Mouse (Mus musculus): ENCODE measurements around the gene Nupl1. TPM values are rescaled to one million over a fixed set of nuclear protein-coding genes. Genes with fewer than 3 reads are reported as not detected.

Nupl1 gene
- polyA plus RNA-seq, 1 experiment from 2014 or later: not detected

DNA sequence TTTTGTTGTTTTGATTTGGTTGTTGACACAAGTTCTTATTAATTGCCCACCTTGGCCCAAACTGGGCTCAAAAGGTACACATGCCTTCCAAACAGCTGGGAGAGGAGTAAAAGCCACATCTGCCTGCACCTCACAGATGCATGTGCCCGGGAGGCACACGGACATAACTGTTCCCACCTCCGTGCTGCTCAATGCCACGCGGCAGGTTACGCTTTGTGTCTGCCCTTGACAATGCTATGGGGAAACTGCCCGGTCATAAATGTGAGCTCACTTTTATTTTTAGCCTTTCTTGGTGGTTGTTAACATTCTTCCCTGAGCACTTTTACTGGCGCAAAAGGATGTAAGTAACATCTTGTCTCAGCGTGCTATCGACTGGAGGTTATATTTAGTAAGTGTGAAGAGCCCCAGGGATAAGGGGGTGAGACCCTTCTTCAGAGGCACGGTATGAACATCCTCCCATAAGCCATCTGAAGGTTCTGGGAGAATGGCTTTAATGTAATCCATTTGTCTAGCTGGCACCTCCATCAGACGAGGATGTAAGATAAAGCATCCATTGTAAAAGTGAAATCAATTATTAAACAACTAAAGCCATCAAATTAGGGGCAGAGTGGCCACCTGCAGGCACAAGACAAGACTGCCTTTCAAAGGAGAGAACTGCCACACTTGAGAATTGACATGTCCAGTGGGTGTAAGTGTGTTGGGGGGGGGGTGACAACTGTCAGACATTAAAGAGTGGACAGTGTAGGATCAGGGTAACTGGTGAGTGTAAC is 78.8 kb downstream of the Nupl1 start:
- Histone ChIP-seq H3K27me3 (ENCODE audit: insufficient read depth, low read length) (peaks cover 28% of the 10 kb centered on the region), H3K36me3 (ENCODE audit: insufficient read depth, low read length) (no peaks in the 10 kb centered on the region), H3K4me1 (ENCODE audit: insufficient read depth, low read length) (0 out of 2 replicates have a peak, but pooled peaks cover under 1% of the 10 kb centered on the region), H3K9me3 (ENCODE audit: low read length) (no peaks in the 10 kb centered on the region), H3K4me2 (replicated peaks; ENCODE audit: low read depth, low read length) (no peak overlapping the region), H3K9ac (replicated peaks; ENCODE audit: low read length) (no peak overlapping the region), H3K4me3 (ENCODE audit: low read length) (no peak overlapping the region), H3K27ac (ENCODE audit: low read length) (no peak overlapping the region)
- no peak for ATAC-seq (ENCODE audit: low FRiP score, low TSS enrichment)
- 60% methylated on average over 12 of the region's 12 CpGs for WGBS

DNA sequence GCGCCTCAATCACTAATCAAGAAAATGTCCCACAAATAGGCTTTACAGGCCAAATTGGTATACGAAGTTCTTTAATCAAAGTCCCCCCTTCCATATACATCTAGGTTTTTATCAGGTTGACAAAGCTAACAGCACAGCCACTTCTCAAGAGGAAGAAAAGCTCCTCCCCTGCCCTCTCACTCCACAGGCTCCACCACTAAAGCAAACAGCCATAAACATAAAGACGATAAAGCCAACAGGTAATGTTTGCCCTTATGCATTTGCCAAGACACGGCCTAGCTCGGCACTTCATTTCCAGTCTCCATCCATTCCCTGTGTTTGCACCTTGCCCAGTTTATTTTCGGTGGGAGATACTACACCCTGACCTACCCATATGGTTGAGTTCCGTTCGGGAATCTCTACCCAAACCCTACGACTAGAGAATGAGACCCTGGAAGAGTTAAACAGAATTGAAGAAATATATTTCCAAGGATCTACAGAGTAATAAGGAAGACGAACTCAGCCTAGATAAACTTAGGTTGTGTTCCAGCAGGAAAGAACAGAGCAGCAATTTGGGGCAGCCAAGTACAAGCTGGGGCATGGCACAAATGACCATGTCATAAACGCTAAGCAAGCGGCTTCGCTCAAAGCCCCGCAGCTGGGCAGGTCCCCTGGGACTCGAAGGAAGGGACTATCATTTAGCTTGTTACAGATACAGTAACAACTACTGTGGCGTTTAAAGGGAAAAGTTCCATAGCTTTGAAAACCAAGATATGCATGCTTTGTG is 80.2 kb downstream of the Nupl1 start:
- no peak overlapping the region for H3K27ac ChIP-seq (ENCODE audit: low read length)
- peaks cover 18% of the 10 kb centered on the region for H3K27me3 ChIP-seq (ENCODE audit: insufficient read depth, low read length)
- no peaks in the 10 kb centered on the region for H3K36me3 ChIP-seq (ENCODE audit: insufficient read depth, low read length)
- no peaks in the 10 kb centered on the region for H3K9me3 ChIP-seq (ENCODE audit: low read length)
- no peak overlapping the region for H3K4me2 ChIP-seq (replicated peaks; ENCODE audit: low read depth, low read length)
- no peak overlapping the region for H3K4me3 ChIP-seq (ENCODE audit: low read length)
- H3K9ac ChIP-seq (replicated peaks; ENCODE audit: low read length): no peak overlapping the region
- ATAC-seq (ENCODE audit: low FRiP score, low TSS enrichment): no peak
- 57% methylated on average over 16 of the region's 16 CpGs for WGBS
- no peaks in the 10 kb centered on the region for H3K4me1 ChIP-seq (ENCODE audit: insufficient read depth, low read length)

DNA sequence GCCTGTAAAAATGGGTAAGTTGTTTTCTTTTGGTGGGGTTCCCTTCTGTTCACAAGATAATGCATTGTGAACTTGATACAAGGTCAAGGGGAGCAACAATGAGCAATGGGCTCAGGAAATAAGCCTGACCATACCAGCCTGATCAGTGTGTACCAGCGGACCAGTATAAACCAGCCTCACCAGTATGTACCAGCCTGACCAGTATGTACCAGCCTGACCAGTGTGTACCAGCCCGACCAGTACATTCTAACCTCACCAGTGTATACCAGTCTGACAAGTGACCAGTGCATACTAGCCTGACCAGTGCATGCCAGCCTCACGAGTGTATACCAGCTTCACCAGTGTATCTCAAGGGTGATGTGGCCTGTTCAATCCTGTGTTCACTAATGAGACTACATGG is 87.9 kb downstream of the Nupl1 start:
- no peaks in the 10 kb centered on the region for H3K36me3 ChIP-seq (ENCODE audit: insufficient read depth, low read length)
- no peak overlapping the region for H3K4me3 ChIP-seq (ENCODE audit: low read length)
- H3K9ac ChIP-seq (replicated peaks; ENCODE audit: low read length): no peak overlapping the region
- no peak overlapping the region for H3K27ac ChIP-seq (ENCODE audit: low read length)
- no peaks in the 10 kb centered on the region for H3K9me3 ChIP-seq (ENCODE audit: low read length)
- WGBS: 92% methylated on average over 3 of the region's 3 CpGs
- H3K4me1 ChIP-seq (ENCODE audit: insufficient read depth, low read length): no peaks in the 10 kb centered on the region
- no peak; the same call in 1 of the 2 replicates for ATAC-seq (ENCODE audit: low FRiP score, low TSS enrichment)
- no peak overlapping the region for H3K4me2 ChIP-seq (replicated peaks; ENCODE audit: low read depth, low read length)
- H3K27me3 ChIP-seq (ENCODE audit: insufficient read depth, low read length): no peaks in the 10 kb centered on the region

DNA sequence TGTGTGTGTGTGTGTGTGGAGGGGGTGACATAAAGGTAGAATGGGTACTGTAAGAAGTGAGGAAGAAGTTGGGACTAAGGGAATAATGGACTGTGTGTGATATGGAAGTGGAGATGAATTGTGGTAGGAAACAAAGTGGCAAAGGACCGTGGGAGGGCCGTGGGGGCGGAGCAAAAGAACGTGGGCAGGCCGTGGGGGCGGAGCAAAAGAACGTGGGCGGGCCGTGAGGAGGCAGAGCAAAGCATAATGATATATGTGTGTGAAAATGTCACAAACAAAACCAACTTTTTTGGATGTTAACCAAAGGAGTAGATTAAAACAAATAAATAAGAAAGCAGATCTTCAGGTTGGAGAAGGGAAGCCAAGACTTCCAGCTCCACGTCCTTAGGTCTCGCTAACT is 98.9 kb downstream of the Nupl1 start:
- no peak overlapping the region for H3K27ac ChIP-seq (ENCODE audit: low read length)
- no peaks in the 10 kb centered on the region for H3K27me3 ChIP-seq (ENCODE audit: insufficient read depth, low read length)
- H3K4me2 ChIP-seq (replicated peaks; ENCODE audit: low read depth, low read length): no peak overlapping the region
- H3K9ac ChIP-seq (replicated peaks; ENCODE audit: low read length): no peak overlapping the region
- H3K9me3 ChIP-seq (ENCODE audit: low read length): no peaks in the 10 kb centered on the region
- WGBS: 83% methylated on average over 11 of the region's 11 CpGs
- H3K4me3 ChIP-seq (ENCODE audit: low read length): no peak overlapping the region
- no peaks in the 10 kb centered on the region for H3K36me3 ChIP-seq (ENCODE audit: insufficient read depth, low read length)
- H3K4me1 ChIP-seq (ENCODE audit: insufficient read depth, low read length): no peaks in the 10 kb centered on the region
- ATAC-seq (ENCODE audit: low FRiP score, low TSS enrichment): no peak

DNA sequence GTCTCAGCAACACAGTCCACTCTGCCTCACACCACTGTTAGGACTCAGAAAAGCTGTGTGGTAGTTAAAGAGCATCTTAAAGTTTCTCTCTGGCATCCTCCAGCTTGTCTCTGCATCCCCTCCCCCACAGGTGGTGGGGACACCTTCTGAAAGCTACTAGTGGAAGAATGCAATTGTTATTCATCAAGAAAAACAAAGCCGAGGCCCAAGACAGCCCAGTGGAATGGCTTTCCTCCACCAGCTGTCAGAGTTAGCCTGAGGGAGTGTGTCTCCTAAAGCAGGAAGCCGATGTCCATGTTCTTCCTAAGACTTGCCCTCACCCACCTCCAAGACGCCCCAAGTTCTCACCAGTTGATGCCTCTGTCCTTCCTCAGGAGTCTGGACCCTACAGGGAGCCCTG is 102.3 kb downstream of the Nupl1 start:
- Histone ChIP-seq H3K27me3 (ENCODE audit: insufficient read depth, low read length) (no peaks in the 10 kb centered on the region), H3K27ac (ENCODE audit: low read length) (no peak overlapping the region), H3K4me3 (ENCODE audit: low read length) (no peak overlapping the region), H3K9me3 (ENCODE audit: low read length) (no peaks in the 10 kb centered on the region), H3K4me1 (ENCODE audit: insufficient read depth, low read length) (no peaks in the 10 kb centered on the region), H3K36me3 (ENCODE audit: insufficient read depth, low read length) (no peaks in the 10 kb centered on the region), H3K9ac (replicated peaks; ENCODE audit: low read length) (no peak overlapping the region), H3K4me2 (replicated peaks; ENCODE audit: low read depth, low read length) (no peak overlapping the region)
- no peak for ATAC-seq (ENCODE audit: low FRiP score, low TSS enrichment)
- 49% methylated on average over 3 of the region's 3 CpGs for WGBS

DNA sequence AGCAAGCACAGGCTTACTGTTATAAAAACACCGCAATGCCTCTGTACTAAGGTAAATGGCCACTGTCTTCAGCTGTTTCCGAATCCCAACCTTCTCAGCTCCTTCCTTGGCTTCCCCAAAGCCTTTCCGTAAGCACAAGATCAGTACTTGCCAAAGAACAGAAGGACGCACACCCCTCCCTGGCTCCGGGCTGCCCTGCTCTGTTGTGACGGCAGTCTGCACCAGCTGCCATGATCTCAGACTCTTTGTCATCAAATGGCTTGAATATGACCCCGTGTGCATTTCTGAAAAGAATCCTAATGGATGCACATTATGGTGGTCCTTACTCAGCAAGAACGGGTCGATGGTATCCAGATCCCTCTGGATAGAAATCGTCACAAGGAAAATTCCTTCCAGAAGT is 108.0 kb downstream of the Nupl1 start:
- no peaks in the 10 kb centered on the region for H3K9me3 ChIP-seq (ENCODE audit: low read length)
- H3K9ac ChIP-seq (replicated peaks; ENCODE audit: low read length): no peak overlapping the region
- no peaks in the 10 kb centered on the region for H3K36me3 ChIP-seq (ENCODE audit: insufficient read depth, low read length)
- ATAC-seq (ENCODE audit: low FRiP score, low TSS enrichment): no peak
- no peak overlapping the region for H3K4me2 ChIP-seq (replicated peaks; ENCODE audit: low read depth, low read length)
- H3K27ac ChIP-seq (ENCODE audit: low read length): no peak overlapping the region
- no peaks in the 10 kb centered on the region for H3K4me1 ChIP-seq (ENCODE audit: insufficient read depth, low read length)
- no peak overlapping the region for H3K4me3 ChIP-seq (ENCODE audit: low read length)
- 87% methylated on average over 10 of the region's 10 CpGs for WGBS
- H3K27me3 ChIP-seq (ENCODE audit: insufficient read depth, low read length): no peaks in the 10 kb centered on the region

DNA sequence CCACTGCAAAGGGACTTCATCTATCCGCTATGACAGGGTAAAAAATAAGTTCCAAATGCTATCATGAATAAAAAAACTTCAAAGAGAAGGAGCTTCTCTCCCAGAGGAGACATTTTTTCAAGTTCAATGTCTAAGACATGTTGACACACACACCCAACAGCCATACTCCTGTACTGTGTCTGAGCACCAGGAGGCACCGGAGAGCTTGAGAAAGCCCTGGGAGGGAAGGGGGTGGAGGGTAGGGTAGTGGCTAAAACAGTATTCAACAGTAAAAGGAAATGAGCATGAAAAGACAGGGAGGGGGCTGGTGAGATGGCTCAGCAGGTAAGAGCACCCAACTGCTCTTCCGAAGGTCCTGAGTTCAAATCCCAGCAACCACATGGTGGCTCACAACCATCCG is 112.9 kb downstream of the Nupl1 start:
- WGBS: 95% methylated on average over 3 of the region's 4 CpGs
- H3K4me2 ChIP-seq (replicated peaks; ENCODE audit: low read depth, low read length): no peak overlapping the region

DNA sequence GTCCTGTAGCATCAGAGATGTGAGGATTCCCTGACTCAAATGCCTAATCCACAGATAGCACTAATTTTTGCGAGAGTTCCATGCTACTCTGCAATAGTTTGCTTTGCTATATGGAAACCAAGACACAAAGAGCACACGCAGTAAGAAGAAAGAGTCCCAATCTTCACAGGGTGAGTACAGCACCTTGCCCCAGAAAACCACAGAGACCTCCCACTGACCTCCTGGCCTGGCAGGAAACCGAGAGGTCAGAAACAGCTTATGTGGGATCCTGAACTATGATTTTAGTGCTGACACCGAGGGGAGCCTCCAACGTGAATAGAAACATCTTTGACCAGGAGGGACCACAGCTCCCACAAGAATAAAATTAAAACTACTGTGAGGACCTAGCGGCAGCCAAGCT is 113.4 kb downstream of the Nupl1 start:
- Histone ChIP-seq H3K36me3 (ENCODE audit: insufficient read depth, low read length) (no peaks in the 10 kb centered on the region), H3K4me2 (replicated peaks; ENCODE audit: low read depth, low read length) (no peak overlapping the region), H3K4me3 (ENCODE audit: low read length) (no peak overlapping the region), H3K9me3 (ENCODE audit: low read length) (no peaks in the 10 kb centered on the region), H3K9ac (replicated peaks; ENCODE audit: low read length) (no peak overlapping the region), H3K27ac (ENCODE audit: low read length) (no peak overlapping the region), H3K27me3 (ENCODE audit: insufficient read depth, low read length) (no peaks in the 10 kb centered on the region), H3K4me1 (ENCODE audit: insufficient read depth, low read length) (no peaks in the 10 kb centered on the region)
- no peak for ATAC-seq (ENCODE audit: low FRiP score, low TSS enrichment)
- 62% methylated on average over 6 of the region's 6 CpGs for WGBS

More for the DNA sequence above, 112.9 kb downstream of the Nupl1 start:
- Histone ChIP-seq H3K9ac (replicated peaks; ENCODE audit: low read length) (no peak overlapping the region), H3K9me3 (ENCODE audit: low read length) (no peaks in the 10 kb centered on the region), H3K4me3 (ENCODE audit: low read length) (no peak overlapping the region), H3K27ac (ENCODE audit: low read length) (no peak overlapping the region), H3K27me3 (ENCODE audit: insufficient read depth, low read length) (no peaks in the 10 kb centered on the region), H3K4me1 (ENCODE audit: insufficient read depth, low read length) (no peaks in the 10 kb centered on the region), H3K36me3 (ENCODE audit: insufficient read depth, low read length) (no peaks in the 10 kb centered on the region)
- ATAC-seq (ENCODE audit: low FRiP score, low TSS enrichment): no peak

DNA sequence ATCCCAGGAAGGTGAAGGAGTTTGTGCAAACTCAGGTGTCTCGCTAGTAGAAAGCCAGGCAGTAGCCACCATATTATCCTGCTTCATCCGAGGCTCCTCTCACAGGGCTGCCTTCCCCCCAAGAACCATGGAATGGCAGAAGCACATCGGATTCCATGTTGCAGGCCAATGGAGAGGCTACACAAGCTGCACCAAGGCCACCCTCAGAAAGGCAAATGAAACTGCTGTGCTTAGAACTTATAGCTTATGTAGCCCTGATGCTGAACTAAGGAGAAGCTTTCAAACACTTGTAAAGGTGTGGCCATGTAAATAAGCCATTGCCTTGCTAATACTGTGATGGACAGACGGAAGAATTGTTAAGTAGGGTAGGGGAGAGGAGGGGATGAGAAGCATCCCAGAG is 115.4 kb downstream of the Nupl1 start:
- H3K27me3 ChIP-seq (ENCODE audit: insufficient read depth, low read length): no peaks in the 10 kb centered on the region
- no peak overlapping the region for H3K9ac ChIP-seq (replicated peaks; ENCODE audit: low read length)
- no peaks in the 10 kb centered on the region for H3K36me3 ChIP-seq (ENCODE audit: insufficient read depth, low read length)
- no peak overlapping the region for H3K4me3 ChIP-seq (ENCODE audit: low read length)
- no peaks in the 10 kb centered on the region for H3K4me1 ChIP-seq (ENCODE audit: insufficient read depth, low read length)
- no peaks in the 10 kb centered on the region for H3K9me3 ChIP-seq (ENCODE audit: low read length)
- no peak for ATAC-seq (ENCODE audit: low FRiP score, low TSS enrichment)
- no peak overlapping the region for H3K27ac ChIP-seq (ENCODE audit: low read length)
- H3K4me2 ChIP-seq (replicated peaks; ENCODE audit: low read depth, low read length): no peak overlapping the region
- 86% methylated on average over 4 of the region's 4 CpGs for WGBS

DNA sequence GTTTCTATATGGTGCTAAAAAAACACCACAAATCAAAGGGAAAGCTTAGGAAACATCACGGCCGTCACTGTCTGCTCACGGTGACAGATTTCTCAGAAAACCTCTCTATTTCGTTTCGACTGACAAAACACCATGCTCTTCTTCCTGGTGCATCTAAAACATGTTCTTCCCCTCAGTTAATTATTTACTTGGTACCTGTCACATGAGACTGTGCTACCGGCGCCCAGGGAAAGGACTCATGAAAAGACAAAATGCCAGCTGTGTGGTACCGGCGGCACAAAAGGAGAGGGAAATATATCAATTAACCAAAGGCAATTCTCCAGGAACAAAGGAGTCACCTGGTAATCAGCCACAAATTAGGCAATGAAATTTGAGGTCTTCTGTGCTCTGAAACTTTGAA is 116.5 kb downstream of the Nupl1 start:
- 45% methylated on average over 9 of the region's 9 CpGs for WGBS
- no peaks in the 10 kb centered on the region for H3K27me3 ChIP-seq (ENCODE audit: insufficient read depth, low read length)
- no peak for ATAC-seq (ENCODE audit: low FRiP score, low TSS enrichment)
- H3K4me1 ChIP-seq (ENCODE audit: insufficient read depth, low read length): no peaks in the 10 kb centered on the region
- no peak overlapping the region for H3K4me2 ChIP-seq (replicated peaks; ENCODE audit: low read depth, low read length)
- no peaks in the 10 kb centered on the region for H3K36me3 ChIP-seq (ENCODE audit: insufficient read depth, low read length)
- H3K9me3 ChIP-seq (ENCODE audit: low read length): no peaks in the 10 kb centered on the region
- H3K9ac ChIP-seq (replicated peaks; ENCODE audit: low read length): no peak overlapping the region
- no peak overlapping the region for H3K27ac ChIP-seq (ENCODE audit: low read length)
- no peak overlapping the region for H3K4me3 ChIP-seq (ENCODE audit: low read length)

Measured in kidney, embryonic 16.5 days (tissue).